Mouse (Mus musculus) megakaryocyte, embryonic 14.5 days (primary cell): ENCODE measurements at regions not wholly inside any gene's neighbourhood (a gene's known extent, or its start where the extent isn't known, plus 50 kb on each side); places are given as distances from the start of the nearest gene placed in this dataset.

Source experiments
- H3K27me3 ChIP-seq: replicated peaks from 2 replicates; pipeline ENCODE3; 2012; ENCODE audit warnings: inconsistent platforms
- H3K36me3 ChIP-seq: replicated peaks from 2 replicates; pipeline ENCODE3; 2012; ENCODE audit warnings: low read length, inconsistent platforms, mixed read lengths
- H3K4me1 ChIP-seq: 2 replicates; pipeline ENCODE4 v1.6.1; 2012; ENCODE audit warnings: inconsistent platforms
- H3K4me3 ChIP-seq: replicated peaks from 2 replicates; pipeline ENCODE3; 2012; ENCODE audit warnings: moderate library complexity, mild to moderate bottlenecking, inconsistent platforms
- H3K9me3 ChIP-seq: 2 replicates; pipeline ENCODE4 v1.6.1; 2012; ENCODE audit warnings: inconsistent platforms
- FLI1 ChIP-seq: IDR thresholded peaks from 2 replicates; pipeline ENCODE4 v1.6.1; 2012; ENCODE audit warnings: low read length, inconsistent platforms, mixed read lengths
- GATA1 ChIP-seq: IDR thresholded peaks from 3 replicates; pipeline ENCODE4 v1.6.1; 2012; ENCODE audit warnings: mixed read lengths, low read length, inconsistent platforms, borderline replicate concordance

- peaks cover 9% of the 10 kb centered on the region; the same call in 1 of the 2 replicates for H3K9me3 ChIP-seq
- H3K36me3 ChIP-seq = no peaks in the 10 kb centered on the region
- no peak overlapping the region for H3K4me3 ChIP-seq
- no peaks in the 10 kb centered on the region for H3K4me1 ChIP-seq
- no peaks in the 10 kb centered on the region for H3K27me3 ChIP-seq
- no peak for TF ChIP-seq FLI1
- no peak for TF ChIP-seq GATA1
Observed at GRCm38 (mm10) chr1:23656302-23656701, 105.3 kb upstream of the B3gat2 start.

DNA sequence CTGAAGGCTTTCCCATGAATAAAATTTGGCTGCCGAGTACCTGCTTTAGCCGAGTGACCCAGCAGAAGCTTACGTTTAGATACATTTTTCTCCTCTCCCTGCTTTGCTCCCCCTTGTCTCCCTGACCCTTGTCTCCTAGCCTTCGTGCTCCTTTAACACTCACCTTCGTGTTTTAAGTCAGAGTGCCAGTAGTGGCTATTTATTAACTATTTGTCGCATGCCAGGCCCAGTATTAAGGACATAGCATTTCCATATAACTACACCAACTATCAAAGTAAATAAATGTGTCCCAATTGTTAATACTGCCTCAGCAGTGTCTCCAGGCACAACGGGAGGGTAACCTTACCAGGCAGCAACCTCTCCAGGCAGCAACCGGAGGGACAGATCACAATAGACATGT lies 104.8 kb upstream of the B3gat2 start:
- Histone ChIP-seq H3K4me1 (no peaks in the 10 kb centered on the region), H3K9me3 (peaks cover 9% of the 10 kb centered on the region; the same call in 1 of the 2 replicates), H3K4me3 (peak overlapping the region; percentile 21), H3K36me3 (no peaks in the 10 kb centered on the region), H3K27me3 (no peaks in the 10 kb centered on the region)
- TF ChIP-seq GATA1 = no peak
- TF ChIP-seq FLI1 = no peak

- no peaks in the 10 kb centered on the region for H3K27me3 ChIP-seq
- peaks cover 15% of the 10 kb centered on the region for H3K9me3 ChIP-seq
- no peak for TF ChIP-seq GATA1
- no peak for TF ChIP-seq FLI1
- H3K36me3 ChIP-seq = no peaks in the 10 kb centered on the region
- H3K4me1 ChIP-seq = no peaks in the 10 kb centered on the region
- H3K4me3 ChIP-seq = no peak overlapping the region
Observed at GRCm38 (mm10) chr1:23670514-23670913, 91.0 kb upstream of the B3gat2 start.

DNA sequence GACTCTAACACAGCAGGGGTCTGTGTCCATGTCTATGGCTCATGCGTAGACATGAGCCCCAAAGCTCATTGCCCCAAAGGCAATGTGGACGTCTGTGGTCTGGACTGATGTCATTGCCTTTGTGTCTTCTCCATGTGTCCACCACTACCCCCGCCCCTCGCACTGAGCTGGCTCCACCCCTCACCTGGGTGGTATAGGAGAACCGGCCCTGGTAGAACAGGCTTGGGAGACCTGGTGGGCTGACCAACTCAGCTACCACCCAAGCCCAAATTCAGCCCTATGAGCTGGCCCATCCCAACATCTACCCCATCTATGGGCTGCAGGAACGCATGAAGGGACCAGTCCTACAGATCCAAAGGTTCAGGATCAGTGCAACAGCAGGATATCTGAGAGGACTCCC lies 87.2 kb upstream of the B3gat2 start:
- H3K4me3 ChIP-seq = no peak overlapping the region
- H3K27me3 ChIP-seq = no peaks in the 10 kb centered on the region
- peaks cover 15% of the 10 kb centered on the region for H3K9me3 ChIP-seq
- H3K36me3 ChIP-seq = no peaks in the 10 kb centered on the region
- TF ChIP-seq GATA1 (no peak), FLI1 (no peak)
- no peaks in the 10 kb centered on the region for H3K4me1 ChIP-seq

DNA sequence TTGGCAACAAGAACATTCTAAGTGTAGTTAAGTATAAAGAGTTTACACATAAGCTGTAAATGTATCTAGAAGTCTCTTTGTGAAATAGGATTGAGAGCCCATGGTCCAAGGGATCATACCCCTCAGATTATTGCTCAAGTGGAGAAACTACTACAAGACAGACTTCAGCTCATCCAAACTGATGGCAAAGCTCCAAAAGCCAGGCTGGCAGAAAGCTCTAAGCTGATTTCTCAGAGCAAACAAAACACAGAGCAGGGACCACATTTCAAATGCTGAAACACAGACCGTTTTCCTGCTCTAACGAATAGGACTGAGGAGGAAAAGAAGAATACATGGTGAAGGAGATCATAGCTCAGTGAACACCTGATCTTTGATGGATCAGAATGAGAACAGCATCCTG lies 85.3 kb upstream of the B3gat2 start:
- H3K27me3 ChIP-seq = no peaks in the 10 kb centered on the region
- H3K4me1 ChIP-seq = no peaks in the 10 kb centered on the region
- TF ChIP-seq GATA1 = no peak
- TF ChIP-seq FLI1 = no peak
- no peak overlapping the region for H3K4me3 ChIP-seq
- H3K9me3 ChIP-seq = peaks cover 15% of the 10 kb centered on the region
- no peaks in the 10 kb centered on the region for H3K36me3 ChIP-seq

DNA sequence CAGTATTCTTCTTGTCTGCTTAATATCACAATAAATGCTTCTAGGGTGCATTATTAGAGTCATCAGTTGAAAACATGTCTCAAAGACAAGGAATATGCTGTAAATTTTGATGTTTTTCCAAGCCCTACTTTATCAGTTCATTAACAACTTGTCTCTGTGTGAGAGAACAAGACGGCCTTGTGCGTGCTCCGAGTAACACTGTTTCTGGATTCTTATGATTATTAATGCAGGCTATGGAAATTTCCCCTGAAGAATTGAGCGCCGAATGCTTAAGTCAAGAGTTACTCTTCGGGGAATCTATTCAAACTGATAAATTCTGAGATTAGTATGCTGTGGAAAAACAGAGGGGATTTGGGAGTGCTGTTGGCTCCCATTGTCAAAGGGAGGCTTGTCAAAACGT lies 72.2 kb upstream of the B3gat2 start:
- Histone ChIP-seq H3K9me3 (peaks cover 8% of the 10 kb centered on the region; the same call in 1 of the 2 replicates), H3K4me1 (no peaks in the 10 kb centered on the region), H3K27me3 (no peaks in the 10 kb centered on the region), H3K36me3 (no peaks in the 10 kb centered on the region), H3K4me3 (no peak overlapping the region)
- TF ChIP-seq FLI1 = no peak
- no peak for TF ChIP-seq GATA1

GRCm38 (mm10) chr1:23705489-23705888 lies 56.1 kb upstream of the B3gat2 start:
- Histone ChIP-seq H3K27me3 (no peaks in the 10 kb centered on the region), H3K4me1 (no peaks in the 10 kb centered on the region), H3K9me3 (peaks cover 5% of the 10 kb centered on the region; the same call in 1 of the 2 replicates), H3K36me3 (no peaks in the 10 kb centered on the region), H3K4me3 (no peak overlapping the region)
- no peak for TF ChIP-seq FLI1
- TF ChIP-seq GATA1 = no peak

DNA sequence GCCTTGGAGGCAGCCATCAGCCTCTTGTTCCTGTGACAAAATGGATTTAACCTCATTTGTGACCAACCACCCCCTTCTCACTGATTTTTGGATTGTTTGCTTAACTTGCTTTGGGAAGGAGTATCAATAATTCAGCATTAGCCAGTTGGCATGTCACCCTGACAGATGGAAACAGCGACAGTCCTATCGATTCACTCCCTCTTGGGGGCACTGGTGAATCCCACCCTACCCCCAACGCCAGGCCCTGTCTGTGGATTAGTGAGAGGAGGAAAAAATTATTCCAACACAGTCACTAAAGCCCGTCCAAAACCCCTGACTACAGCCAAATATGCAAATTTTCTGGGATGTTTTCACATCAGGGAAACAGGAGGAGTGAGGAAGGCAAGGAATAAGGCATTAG lies 55.1 kb upstream of the B3gat2 start:
- H3K9me3 ChIP-seq = peaks cover 7% of the 10 kb centered on the region; the same call in 1 of the 2 replicates
- H3K36me3 ChIP-seq = no peaks in the 10 kb centered on the region
- no peaks in the 10 kb centered on the region for H3K4me1 ChIP-seq
- H3K4me3 ChIP-seq = no peak overlapping the region
- no peaks in the 10 kb centered on the region for H3K27me3 ChIP-seq
- no peak for TF ChIP-seq FLI1
- no peak for TF ChIP-seq GATA1
